Mouse (Mus musculus): ENCODE measurements around the gene Fcer1g.
A peak's percentile ranks its signal among the peaks of the same experiment; 100 is the strongest.

Gene Fcer1g

GRCm38 (mm10) chr1:171234126-171234525 lies at the start of gene Fcer1g:
Fcer1g (minus strand) TSS chr1:171234365.
- DNase-seq (ENCODE audit: low read depth, low spot score): no peak

- DNase-seq (ENCODE audit: low read depth, low spot score): no peak
Measured at GRCm38 (mm10) chr1:171283188-171284160, 49.3 kb upstream of the Fcer1g start.

DNA sequence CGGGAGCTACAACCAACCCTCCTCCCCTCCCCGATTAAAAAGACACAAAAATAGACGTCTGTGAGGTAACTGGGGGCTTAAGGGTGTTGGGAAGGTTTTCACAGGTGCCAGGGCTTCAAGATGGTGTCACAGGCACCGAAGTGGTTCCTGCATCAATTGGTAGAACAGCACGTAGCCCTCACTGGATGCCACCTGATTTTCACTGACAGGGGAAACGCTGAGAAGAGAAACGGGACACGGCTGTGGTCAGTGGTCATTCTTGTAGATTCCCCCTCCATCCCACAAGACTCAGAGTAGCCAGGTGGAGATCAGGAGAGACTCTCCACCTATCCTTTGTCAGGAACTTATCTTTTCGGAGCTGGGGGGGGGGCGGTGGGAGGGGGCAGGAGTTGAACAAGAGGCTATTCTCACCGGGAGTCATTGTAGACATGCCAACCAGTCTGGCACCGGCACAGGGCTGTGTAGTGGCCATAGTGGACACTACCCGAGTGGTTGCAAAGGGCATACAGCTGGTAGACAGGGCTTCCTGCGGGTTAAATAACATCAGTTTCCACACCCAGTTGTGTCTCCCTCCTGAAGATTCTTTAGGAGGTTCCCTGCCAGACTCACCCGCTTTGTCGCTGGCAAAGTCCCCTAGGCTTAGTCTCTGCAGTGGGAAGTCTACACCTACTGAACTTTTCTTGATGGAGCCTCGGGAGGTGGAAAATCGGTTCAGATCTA lies 48.1 kb upstream of the Fcer1g start:
- DNase-seq (ENCODE audit: low read depth, low spot score): no peak

DNA sequence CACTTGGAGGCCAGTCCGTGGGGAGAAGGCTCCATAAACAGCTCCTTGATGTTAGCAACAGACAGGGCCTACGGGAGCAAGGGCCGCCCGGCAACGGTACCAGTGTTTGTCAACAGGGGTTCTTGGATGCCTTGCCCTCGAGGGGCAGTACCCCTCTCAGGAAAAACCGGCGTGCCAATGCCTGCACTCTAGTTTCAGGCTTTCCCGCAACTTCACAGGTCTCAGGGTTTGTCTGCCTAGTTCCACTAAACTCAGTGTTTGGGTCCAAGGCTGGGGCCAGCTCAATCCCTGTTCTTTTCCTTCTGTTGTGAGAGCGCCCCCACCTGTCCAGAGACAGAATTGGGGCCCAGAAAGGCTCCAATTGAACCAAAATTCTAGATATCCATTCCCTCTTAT lies 47.4 kb upstream of the Fcer1g start:
- DNase-seq (ENCODE audit: low read depth, low spot score): peak; percentile 57

- DNase-seq (ENCODE audit: low read depth, low spot score): peak; percentile 92
Measured at GRCm38 (mm10) chr1:171280916-171281527, 46.9 kb upstream of the Fcer1g start, which contains the start of gene Ppox. Ppox (minus strand) TSS chr1:171281186.

DNA sequence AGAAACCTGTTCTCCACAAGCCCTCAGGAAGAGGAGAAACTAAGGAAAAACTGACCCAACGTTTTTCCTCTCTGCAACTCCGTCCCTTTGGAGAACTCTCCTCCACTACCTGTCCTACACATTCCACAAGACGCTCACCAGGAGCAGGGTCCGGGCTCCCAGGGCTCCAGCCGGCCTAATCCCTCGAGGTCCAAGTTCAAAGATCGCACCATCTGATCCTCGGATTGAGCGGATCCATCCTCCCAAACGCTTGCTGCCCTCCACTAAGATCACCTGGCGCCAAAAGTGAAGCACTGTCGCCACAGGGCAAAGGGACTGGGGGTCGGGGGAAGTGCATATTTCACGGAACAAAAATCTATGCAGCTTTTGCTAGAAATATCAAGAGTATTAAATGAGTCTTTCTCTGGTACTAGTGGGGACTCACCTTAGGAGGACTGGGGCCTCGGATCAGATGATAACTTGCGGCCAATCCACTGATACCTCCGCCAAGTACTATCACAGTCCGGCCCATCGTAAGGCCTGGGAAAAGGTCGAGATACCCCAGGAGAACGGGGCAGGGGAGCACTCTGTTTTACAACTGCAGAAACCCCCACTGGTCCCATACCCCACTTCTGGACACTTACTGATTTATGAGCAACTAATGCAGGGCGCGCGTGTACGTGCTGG lies 46.2 kb upstream of the Fcer1g start:
- no peak for DNase-seq (ENCODE audit: low read depth, low spot score)

- DNase-seq (ENCODE audit: low read depth, low spot score): no peak
Measured at GRCm38 (mm10) chr1:171279721-171280120, 45.6 kb upstream of the Fcer1g start.

DNA sequence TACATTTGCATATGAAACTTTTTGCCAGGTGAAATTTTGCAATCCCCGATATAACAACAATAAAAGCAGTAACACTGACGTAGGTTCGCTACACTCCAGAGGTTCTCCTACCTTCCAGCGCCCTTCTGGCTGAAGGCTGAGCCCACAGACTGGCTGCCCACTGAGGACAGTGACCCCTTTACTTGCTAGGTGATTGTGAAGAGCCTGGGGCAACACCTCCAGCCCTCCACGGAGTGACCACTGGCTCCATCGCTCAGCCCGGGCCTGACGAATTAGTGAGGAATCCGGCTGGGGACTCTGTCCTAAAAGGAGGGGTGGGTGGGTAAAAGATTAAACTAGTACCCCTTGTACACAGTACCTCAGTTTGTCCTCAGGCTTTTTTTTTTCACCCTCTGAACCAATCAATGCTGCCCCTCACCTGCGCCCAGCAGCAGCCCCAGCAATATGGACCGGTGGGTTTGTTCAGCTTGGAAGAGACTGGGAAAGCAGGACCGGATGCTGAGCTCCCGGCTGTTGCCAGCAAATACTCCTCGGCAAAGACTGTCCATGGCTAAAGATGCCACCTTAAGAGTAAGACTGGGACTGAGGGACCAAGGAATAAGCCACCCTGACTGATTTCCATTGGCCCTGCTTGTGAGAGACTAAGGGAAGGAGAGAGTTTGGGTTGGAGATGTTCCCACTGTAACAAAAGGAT lies 45.0 kb upstream of the Fcer1g start:
- no peak for DNase-seq (ENCODE audit: low read depth, low spot score)

- no peak for DNase-seq (ENCODE audit: low read depth, low spot score)
Measured at GRCm38 (mm10) chr1:171278436-171278835, 44.3 kb upstream of the Fcer1g start.

GRCm38 (mm10) chr1:171277736-171278135 lies 43.6 kb upstream of the Fcer1g start:
- DNase-seq (ENCODE audit: low read depth, low spot score): no peak

- DNase-seq (ENCODE audit: low read depth, low spot score): no peak
Measured at GRCm38 (mm10) chr1:171276110-171276748, 42.1 kb upstream of the Fcer1g start.

GRCm38 (mm10) chr1:171275144-171275734 lies 41.1 kb upstream of the Fcer1g start:
- DNase-seq (ENCODE audit: low read depth, low spot score): no peak

DNA sequence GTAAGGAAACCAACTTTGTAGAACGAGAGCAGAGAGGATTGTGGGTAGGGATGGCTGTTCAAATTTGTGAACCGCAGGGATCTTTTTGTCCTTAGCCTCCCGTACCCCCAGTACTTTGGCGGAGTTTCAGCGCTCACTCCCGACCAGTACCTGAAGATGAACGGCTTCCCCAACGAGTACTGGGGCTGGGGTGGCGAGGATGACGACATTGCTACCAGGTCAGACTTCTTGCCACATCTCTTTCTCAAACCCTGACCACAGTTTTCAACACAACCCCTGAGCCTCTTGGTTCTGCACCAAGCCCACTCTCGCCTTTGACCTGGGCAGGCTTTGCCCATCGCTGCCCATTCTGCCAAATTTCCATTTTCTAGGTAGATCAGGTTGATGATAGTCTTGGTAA lies 40.0 kb upstream of the Fcer1g start:
- no peak for DNase-seq (ENCODE audit: low read depth, low spot score)

- no peak for DNase-seq (ENCODE audit: low read depth, low spot score)
Measured at GRCm38 (mm10) chr1:171272086-171272485, 37.9 kb upstream of the Fcer1g start.

DNA sequence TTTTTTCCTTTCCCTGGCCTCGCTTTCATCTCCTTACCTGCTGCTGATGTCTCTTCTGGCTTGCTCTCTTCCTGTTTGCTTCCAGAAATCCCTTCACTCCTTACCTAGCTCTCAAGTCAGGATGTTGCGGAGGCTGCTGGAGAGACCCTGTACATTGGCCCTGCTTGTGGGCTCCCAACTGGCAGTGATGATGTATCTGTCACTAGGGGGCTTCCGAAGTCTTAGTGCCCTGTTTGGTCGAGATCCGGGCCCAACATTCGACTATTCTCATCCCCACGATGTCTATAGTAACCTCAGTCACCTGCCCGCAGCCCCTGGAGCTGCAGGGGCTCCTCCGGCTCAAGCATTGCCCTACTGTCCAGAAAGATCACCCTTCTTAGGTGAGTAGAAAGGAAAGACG lies 37.5 kb upstream of the Fcer1g start:
- no peak for DNase-seq (ENCODE audit: low read depth, low spot score)

DNA sequence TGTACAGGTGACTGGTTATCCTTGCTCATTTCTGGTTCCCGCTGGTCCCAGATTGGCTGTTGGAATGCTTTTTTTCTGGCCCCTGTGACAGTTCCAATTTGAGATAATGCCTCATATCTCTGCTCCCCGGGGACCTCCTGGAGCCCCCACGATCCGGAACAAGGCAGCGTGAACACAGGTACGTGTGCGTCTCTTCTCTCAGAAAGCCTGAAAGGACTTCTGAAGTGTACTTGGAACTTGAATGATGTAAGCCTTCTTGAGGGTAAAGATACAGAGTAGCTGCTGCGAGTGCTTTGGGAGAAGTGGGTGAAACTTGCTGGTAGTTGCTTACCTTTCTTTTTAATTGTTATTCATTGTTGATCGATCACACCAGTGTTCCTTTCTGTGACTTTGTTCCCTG lies 37.0 kb upstream of the Fcer1g start:
- no peak for DNase-seq (ENCODE audit: low read depth, low spot score)

DNA sequence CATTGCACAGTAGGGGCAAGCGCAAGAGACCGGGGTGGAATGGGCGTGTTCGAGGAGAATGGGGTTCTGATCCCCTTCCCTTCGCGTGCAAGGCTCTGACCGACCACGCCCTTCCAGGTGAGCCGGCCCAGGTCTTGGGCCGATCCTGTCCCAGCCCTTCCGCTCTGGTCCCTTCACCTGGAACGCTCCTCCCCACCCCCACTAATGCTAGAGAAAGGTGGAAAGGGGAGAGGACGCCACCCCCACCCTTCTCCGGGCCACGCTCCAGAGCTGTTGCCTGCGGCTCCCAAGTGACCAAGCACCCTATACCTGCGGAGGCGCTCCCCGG lies 36.4 kb upstream of the Fcer1g start:
- no peak for DNase-seq (ENCODE audit: low read depth, low spot score)

DNA sequence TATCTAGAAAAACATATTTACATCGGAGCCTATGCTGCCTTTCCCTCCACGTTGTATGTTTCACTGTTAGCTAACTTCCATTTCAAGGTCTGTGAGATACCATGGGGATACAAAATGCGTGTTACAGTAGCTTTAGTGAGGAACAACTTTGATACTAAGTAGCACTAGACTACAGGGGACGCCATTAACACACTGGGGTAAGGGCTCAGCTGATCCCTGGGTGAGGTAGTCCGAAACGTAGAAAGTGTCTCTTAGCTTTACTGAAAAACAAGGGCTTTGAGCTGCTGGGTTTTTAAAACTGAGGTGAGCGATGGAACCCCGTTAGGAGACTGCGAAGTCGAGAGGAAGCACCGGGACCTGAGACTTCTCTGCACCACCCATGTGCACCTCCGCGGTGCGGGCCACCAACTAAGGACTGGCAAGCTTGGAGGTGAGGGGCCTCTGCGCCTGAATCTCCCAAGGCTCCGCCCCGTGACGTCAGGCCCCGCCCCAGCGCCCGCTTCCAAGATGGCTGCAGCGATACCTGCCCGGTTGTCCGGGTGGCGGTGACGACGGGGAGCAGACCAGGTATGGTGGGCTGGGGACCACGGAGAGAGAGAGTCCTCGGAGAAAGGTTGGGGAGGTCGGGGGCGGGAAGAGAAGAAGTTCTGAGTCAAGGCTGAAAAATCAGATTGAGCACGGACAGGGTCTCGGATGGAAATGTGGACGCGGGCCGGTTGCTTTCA lies 35.8 kb upstream of the Fcer1g start, which contains the start of gene B4galt3:
B4galt3 (plus strand) TSS at position 481 of the 725 bp plus-strand sequence.
- DNase-seq (ENCODE audit: low read depth, low spot score): peak; percentile 83

GRCm38 (mm10) chr1:171268341-171268740 lies 34.2 kb upstream of the Fcer1g start:
- DNase-seq (ENCODE audit: low read depth, low spot score): no peak
